Mouse (Mus musculus) embryonic fibroblast, embryonic 13.5 days (primary cell): ENCODE data around the gene Chd5. TPM values are rescaled to one million over a fixed set of nuclear protein-coding genes. Genes with fewer than 3 reads are reported as not detected.

Experiments
- H3K27ac ChIP-seq: 2 replicates; pipeline ENCODE4 v1.5.1; 2012; ENCODE audit warnings: low read length, control low read depth, inconsistent platforms; ENCODE audit not compliant: insufficient read depth
- H3K4me1 ChIP-seq: 2 replicates; pipeline ENCODE4 v1.6.1; 2011; ENCODE audit warnings: low read length; ENCODE audit not compliant: control insufficient read depth, insufficient read depth
- H3K4me3 ChIP-seq: 2 replicates; pipeline ENCODE4 v1.5.1; 2011; ENCODE audit warnings: mild to moderate bottlenecking, control low read depth, low read length; ENCODE audit not compliant: insufficient read depth
- CTCF ChIP-seq: IDR thresholded peaks from 2 replicates; pipeline ENCODE4 v1.5.1; 2011; ENCODE audit warnings: mild to moderate bottlenecking, control low read depth, low read length, moderate library complexity, borderline replicate concordance; ENCODE audit not compliant: insufficient read depth
- POLR2A ChIP-seq: IDR thresholded peaks from 2 replicates; pipeline ENCODE4 v1.6.1; 2011; ENCODE audit warnings: low read depth, mild to moderate bottlenecking, control low read depth, low read length, moderate library complexity
- polyA plus RNA-seq: library from polyadenylated mRNA; stranded (reverse); fragments of >200 nt; gene quantifications from 2 replicates; pipeline ENCODE4 v1.2.4, GENCODE M21; 2011; ENCODE audit warnings: low read depth; ENCODE audit not compliant: missing spikeins, insufficient read length

The Chd5 gene
- polyA plus RNA-seq, 1 experiment = 0.56 TPM

GRCm38 (mm10) chr4:152349837-152350381 is 11.5 kb downstream of the Chd5 start:
- Histone ChIP-seq H3K4me1 (no peaks in the 10 kb centered on the region; the same call in none of the 2 replicates), H3K27ac (no peak overlapping the region), H3K4me3 (no peak overlapping the region)
- no peak for TF ChIP-seq POLR2A
- no peak for TF ChIP-seq CTCF

- H3K4me1 ChIP-seq = no peaks in the 10 kb centered on the region; the same call in 1 of the 2 replicates
- no peak overlapping the region for H3K4me3 ChIP-seq
- no peak for TF ChIP-seq CTCF
- no peak for TF ChIP-seq POLR2A
- H3K27ac ChIP-seq = no peak overlapping the region
Observed at GRCm38 (mm10) chr4:152350722-152351421, 12.4 kb downstream of the Chd5 start.

DNA sequence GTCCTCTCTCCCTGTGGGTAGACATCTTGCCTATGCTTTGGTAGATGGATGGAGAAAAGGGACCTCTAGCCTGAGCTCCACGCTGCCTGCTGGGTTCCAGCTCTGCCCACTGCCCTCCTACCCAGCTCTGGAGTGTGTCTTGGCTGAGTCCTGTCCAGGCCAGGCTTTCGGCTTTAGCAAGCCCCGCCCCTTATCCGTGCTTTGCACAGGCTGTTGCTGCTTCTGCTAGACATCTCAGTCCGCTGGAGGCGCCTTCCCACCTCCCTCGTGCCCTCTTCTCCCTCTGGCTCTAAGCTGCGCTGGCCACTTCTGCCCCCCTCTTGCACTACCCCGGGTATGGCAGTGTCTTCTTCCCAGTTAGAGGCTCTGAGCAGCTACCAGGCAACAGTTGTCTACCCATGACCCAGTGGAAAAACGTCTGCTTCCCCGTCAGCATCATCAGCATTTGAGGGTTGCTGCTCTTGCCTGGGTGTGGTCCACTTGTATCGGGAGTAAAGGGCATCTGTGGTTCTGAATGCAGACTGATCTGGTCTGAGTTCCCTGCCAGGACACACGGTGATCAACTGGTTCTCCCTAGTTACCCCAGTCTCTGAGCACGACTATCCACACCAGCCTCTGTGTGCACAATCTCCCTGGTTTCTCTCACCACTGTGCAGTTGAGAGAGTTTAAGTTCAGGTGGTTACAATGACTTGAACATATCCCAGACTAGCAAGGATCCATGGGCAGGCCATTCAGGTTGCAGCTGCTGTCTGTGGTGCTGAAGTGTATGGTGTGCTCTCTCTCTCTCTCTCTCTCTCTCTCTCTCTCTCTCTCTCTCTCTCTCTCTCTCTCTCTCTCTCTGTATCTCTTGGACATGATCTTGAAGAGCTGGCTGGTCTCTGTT is 13.2 kb downstream of the Chd5 start:
- no peak for TF ChIP-seq POLR2A
- TF ChIP-seq CTCF = no peak
- H3K27ac ChIP-seq = no peak overlapping the region
- H3K4me1 ChIP-seq = no peaks in the 10 kb centered on the region; the same call in 1 of the 2 replicates
- no peak overlapping the region for H3K4me3 ChIP-seq

- no peak overlapping the region for H3K4me3 ChIP-seq
- no peak for TF ChIP-seq CTCF
- TF ChIP-seq POLR2A = no peak
- H3K4me1 ChIP-seq = no peaks in the 10 kb centered on the region; the same call in 1 of the 2 replicates
- no peak overlapping the region for H3K27ac ChIP-seq
Observed at GRCm38 (mm10) chr4:152353886-152354637, 15.6 kb downstream of the Chd5 start.

- Histone ChIP-seq H3K4me1 (no peaks in the 10 kb centered on the region; the same call in 1 of the 2 replicates), H3K27ac (no peak overlapping the region), H3K4me3 (no peak overlapping the region)
- TF ChIP-seq POLR2A (no peak), CTCF (no peak)
Observed at GRCm38 (mm10) chr4:152355672-152356071, 17.2 kb downstream of the Chd5 start.

DNA sequence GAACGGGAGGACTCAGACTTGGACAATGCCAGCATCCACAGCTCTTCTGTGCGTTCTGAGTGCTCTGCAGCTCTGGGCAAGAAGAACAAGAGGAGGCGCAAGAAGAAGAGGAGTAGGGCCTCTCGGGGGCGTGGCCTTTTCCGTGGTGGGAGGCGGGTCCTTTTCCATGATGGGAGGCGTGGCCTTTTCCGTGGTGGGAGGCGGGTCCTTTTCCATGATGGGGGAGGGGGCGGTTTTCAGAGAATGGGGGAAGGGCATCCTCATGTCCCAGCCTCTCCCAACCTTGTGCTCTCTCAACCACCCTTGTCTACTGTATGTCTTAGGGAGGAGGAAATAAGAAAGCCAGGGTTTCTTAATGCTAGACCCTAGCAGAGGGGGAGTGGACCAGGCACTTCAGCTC is 21.2 kb downstream of the Chd5 start:
- H3K27ac ChIP-seq = no peak overlapping the region
- peaks cover 5% of the 10 kb centered on the region for H3K4me1 ChIP-seq
- H3K4me3 ChIP-seq = no peak overlapping the region
- no peak for TF ChIP-seq POLR2A

DNA sequence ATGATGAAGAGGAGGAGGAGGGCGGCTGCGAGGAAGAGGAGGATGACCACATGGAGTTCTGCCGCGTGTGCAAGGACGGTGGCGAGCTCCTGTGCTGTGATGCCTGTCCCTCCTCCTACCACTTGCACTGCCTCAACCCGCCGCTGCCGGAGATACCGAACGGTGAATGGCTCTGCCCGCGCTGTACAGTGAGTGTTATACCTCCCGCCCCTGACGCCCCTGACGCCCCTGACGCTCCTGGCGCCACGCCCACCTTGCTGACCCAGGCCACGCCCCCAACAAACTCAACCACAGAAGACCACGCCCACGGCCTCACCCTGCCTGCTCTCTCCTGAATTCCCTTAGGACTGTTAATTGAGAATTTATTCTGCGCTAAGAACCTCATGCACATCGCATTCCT is 22.4 kb downstream of the Chd5 start:
- H3K4me3 ChIP-seq = no peak overlapping the region

DNA sequence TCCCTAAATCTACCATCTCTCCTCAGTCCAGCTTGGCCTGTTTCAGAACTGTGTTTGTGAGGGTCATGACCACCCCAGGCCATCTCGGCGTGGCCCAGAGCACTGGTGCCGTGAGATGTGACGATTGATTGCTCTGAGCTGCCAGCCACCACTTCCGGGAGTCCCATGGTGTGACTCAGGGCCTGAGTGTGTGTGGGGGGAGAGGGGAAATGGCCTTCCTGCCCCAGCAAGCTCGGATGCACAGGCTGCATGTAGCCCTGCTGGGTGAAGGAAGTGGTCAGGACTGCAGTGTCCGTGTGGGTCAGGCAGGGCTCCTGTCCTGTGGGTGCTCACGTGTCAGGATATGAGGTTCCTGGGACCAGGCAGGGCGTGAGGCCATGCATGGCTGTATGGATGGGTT is 23.7 kb downstream of the Chd5 start:
- H3K27ac ChIP-seq = no peak overlapping the region
- peaks cover 5% of the 10 kb centered on the region for H3K4me1 ChIP-seq
- TF ChIP-seq POLR2A (no peak), CTCF (no peak)

More for the DNA sequence above, 22.4 kb downstream of the Chd5 start:
- TF ChIP-seq POLR2A (no peak), CTCF (no peak)
- Histone ChIP-seq H3K27ac (no peak overlapping the region), H3K4me1 (peaks cover 5% of the 10 kb centered on the region)

DNA sequence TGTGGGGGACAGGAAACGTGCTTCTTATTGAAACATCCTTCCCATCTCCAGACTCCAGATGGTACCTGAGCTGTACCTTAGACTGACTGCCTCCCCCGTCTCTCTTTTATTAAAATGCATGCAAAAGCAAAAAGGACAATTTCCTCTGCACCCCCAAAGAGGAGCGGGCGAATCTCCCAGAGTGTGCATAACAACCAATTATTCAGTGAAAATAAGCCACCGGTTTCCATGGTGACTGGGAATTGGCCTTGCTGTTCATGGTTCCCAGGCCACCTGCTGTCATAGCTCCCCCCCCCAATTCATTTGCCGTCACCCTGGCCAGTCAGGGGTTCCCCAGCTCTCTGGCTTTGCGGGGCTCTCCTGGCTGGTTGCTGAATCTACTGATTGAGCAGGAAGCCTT is 26.8 kb downstream of the Chd5 start:
- H3K27ac ChIP-seq = no peak overlapping the region
- H3K4me3 ChIP-seq = no peak overlapping the region
- peaks cover 5% of the 10 kb centered on the region for H3K4me1 ChIP-seq
- no peak for TF ChIP-seq POLR2A

More for the DNA sequence above, 23.7 kb downstream of the Chd5 start:
- no peak overlapping the region for H3K4me3 ChIP-seq
